Mouse (Mus musculus) lung, postnatal 25 days (tissue): ENCODE data around the gene Gm20683.

Experiments
- DNase-seq: peaks from one replicate; pipeline ENCODE4 v3.0.0; 2022; ENCODE audit warnings: low spot score

Gene Gm20683

GRCm38 (mm10) chr17:25795609-25796092, 45.9 kb downstream of the Gm20683 start, which contains the start of gene AC134908.4:
TSS of gene AC134908.4 (minus strand) at chr17:25795659.
- no peak for DNase-seq

- no peak for DNase-seq
Observed at GRCm38 (mm10) chr17:25794998-25795397, 46.6 kb downstream of the Gm20683 start.

- no peak for DNase-seq
Observed at GRCm38 (mm10) chr17:25794197-25794596, 47.4 kb downstream of the Gm20683 start.

- peak; percentile 77 for DNase-seq
Observed at GRCm38 (mm10) chr17:25792615-25793014, 48.9 kb downstream of the Gm20683 start, which contains the start of gene Fam173a. TSS of gene Fam173a (minus strand) at chr17:25792901.

GRCm38 (mm10) chr17:25791843-25792527, 49.6 kb downstream of the Gm20683 start:
- DNase-seq = peak; percentile 77

GRCm38 (mm10) chr17:25791320-25791842, 50.2 kb downstream of the Gm20683 start:
- no peak for DNase-seq

GRCm38 (mm10) chr17:25786781-25787504, 54.6 kb downstream of the Gm20683 start:
- no peak for DNase-seq

GRCm38 (mm10) chr17:25786280-25786679, 55.3 kb downstream of the Gm20683 start, which contains the start of gene Ccdc78:
TSS of gene Ccdc78 (plus strand) at chr17:25786580.
- DNase-seq = no peak

- DNase-seq = peak; percentile 94
Observed at GRCm38 (mm10) chr17:25785281-25785745, 56.2 kb downstream of the Gm20683 start, which contains the start of gene Haghl. TSS of gene Haghl (minus strand) at chr17:25785673.
